In the genomic region with DNA sequence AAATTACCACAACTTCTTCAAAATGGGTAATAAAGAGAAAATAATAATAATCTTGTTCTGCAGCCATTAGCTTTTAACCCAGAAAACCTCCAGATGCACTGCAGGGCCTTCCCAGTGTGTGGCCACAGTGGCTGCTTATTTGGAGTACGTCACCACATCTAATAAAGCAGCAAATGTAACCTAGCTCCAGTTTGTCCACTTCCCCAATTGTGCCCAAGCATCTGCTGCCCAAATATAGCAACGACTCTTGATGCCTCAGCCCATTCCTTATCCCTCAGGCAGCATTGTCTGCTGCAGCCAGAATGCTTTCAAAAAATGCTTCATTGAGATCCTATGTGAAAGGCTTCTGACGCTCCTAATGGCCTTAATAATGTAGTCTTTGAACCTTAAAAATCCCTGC, we compare ENCODE assay signal across 17 mouse cellular contexts. TPM values are rescaled to one million over a fixed set of nuclear protein-coding genes. Genes with fewer than 3 reads are reported as not detected.
DNase-seq lines count a peak whose midpoint lies in the region; ATAC-seq and TF ChIP-seq lines count a peak whose summit lies in the region.
"Had no signal": no experiment of that assay in that cellular context is flagged by ENCODE, and none has a peak within 500 bp of the region (broad histone marks: within the 10 kb centered on the region; RNA-seq: fewer than 3 reads in every experiment).

No protein-coding gene starts in this region.

- peaks cover 42% of the 10 kb centered on the region for H3K36me3 ChIP-seq in heart, embryonic 16.5 days (ENCODE audit: control insufficient read depth, insufficient read depth)
- peaks cover 39% of the 10 kb centered on the region for H3K36me3 ChIP-seq in lung, embryonic 14.5 days (ENCODE audit: insufficient read depth)
- no peaks in the 10 kb centered on the region for H3K36me3 ChIP-seq in myocyte (ENCODE audit: control insufficient read depth, insufficient read depth)

- no peaks in the 10 kb centered on the region for H3K27me3 ChIP-seq in heart, embryonic 16.5 days (ENCODE audit: control insufficient read depth, insufficient read depth, low read length)
- no peaks in the 10 kb centered on the region for H3K27me3 ChIP-seq in lung, embryonic 14.5 days (ENCODE audit: insufficient read depth, low read length)
- H3K27me3 ChIP-seq in myocyte (ENCODE audit: control insufficient read depth, insufficient read depth, insufficient read length): no peaks in the 10 kb centered on the region
- H3K27me3 ChIP-seq: limb, embryonic 12.5 days; midbrain, embryonic 13.5 days had no signal

- peak; percentile 62; the same call in 1 of the 2 replicates for ATAC-seq in heart, embryonic 16.5 days (replicated peaks; ENCODE audit: extremely low read depth, insufficient read depth, low FRiP score)
- ATAC-seq in lung, embryonic 14.5 days (ENCODE audit: insufficient read depth): no peak
- ATAC-seq in common myeloid progenitor, adult 5-6 weeks (replicated peaks; ENCODE audit: low read depth, poor library complexity, severe bottlenecking): peak; percentile 79
- ATAC-seq: activated CD4-positive, CD25-positive, alpha-beta regulatory T cell, adult 4 months; CD4-positive, CD25-positive, alpha-beta regulatory T cell, adult 4 months; hindbrain, embryonic 16.5 days; liver, postnatal 0 days; midbrain, embryonic 13.5 days had no signal

- H3K4me2 ChIP-seq in heart, embryonic 16.5 days (ENCODE audit: low read depth, low read length): no peak overlapping the region
- no peak overlapping the region for H3K4me2 ChIP-seq in lung, embryonic 14.5 days
- no peak overlapping the region for H3K4me2 ChIP-seq in myocyte (ENCODE audit: low read depth)
- H3K4me2 ChIP-seq: limb, embryonic 12.5 days; midbrain, embryonic 13.5 days had no signal

- H3K4me3 ChIP-seq in heart, embryonic 16.5 days (ENCODE audit: low read length): no peak overlapping the region
- no peak overlapping the region for H3K4me3 ChIP-seq in lung, embryonic 14.5 days (ENCODE audit: low read depth, low read length)
- H3K4me3 ChIP-seq in myocyte: no peak overlapping the region
- H3K4me3 ChIP-seq: limb, embryonic 12.5 days; midbrain, embryonic 13.5 days had no signal

- WGBS in heart, embryonic 16.5 days: 37% methylated on average over 3 of the region's 3 CpGs
- 64% methylated on average over 3 of the region's 3 CpGs for WGBS in lung, embryonic 14.5 days

- no peak for DNase-seq in heart, adult 9 months (ENCODE audit: low spot score in 2 of 2)
- DNase-seq in lung, embryonic 14.5 days: no peak
- no peak for DNase-seq in lung, postnatal 14 days
- no peak for DNase-seq in cerebellum, adult 11-12 months
- DNase-seq: cerebellum, adult 18-20 months; embryo, embryonic 11 days; kidney, postnatal 14 days; liver, postnatal 0 days; thymus, postnatal 36 days had no signal

- H3K27ac ChIP-seq in heart, embryonic 16.5 days (ENCODE audit: low read length): peak overlapping the region; percentile 74
- H3K27ac ChIP-seq in lung, embryonic 14.5 days (ENCODE audit: low read depth): peak overlapping the region; percentile 56; the same call in 1 of the 2 replicates
- H3K27ac ChIP-seq: limb, embryonic 12.5 days; midbrain, embryonic 13.5 days had no signal

- TF ChIP-seq CTCF in lung, embryonic 14.5 days (IDR thresholded peaks at IDR 0.05; ENCODE audit: low read depth): no peak

- TF ChIP-seq POLR2A in myocyte (IDR thresholded peaks at IDR 0.05; ENCODE audit: insufficient read length, low read depth): no peak

- no peak overlapping the region for H3ac ChIP-seq in myocyte (ENCODE audit: control insufficient read depth, insufficient read length)

- peak overlapping the region; percentile 34; the same call in 1 of the 2 replicates for H3K9ac ChIP-seq in heart, embryonic 16.5 days (ENCODE audit: low read length)
- no peak overlapping the region for H3K9ac ChIP-seq in lung, embryonic 14.5 days
- H3K9ac ChIP-seq: limb, embryonic 12.5 days; liver, postnatal 0 days; midbrain, embryonic 13.5 days had no signal

- peaks cover 9% of the 10 kb centered on the region for H3K9me3 ChIP-seq in heart, embryonic 16.5 days (replicated peaks; ENCODE audit: control insufficient read depth, low read length)
- peaks cover 6% of the 10 kb centered on the region; the same call in 1 of the 2 replicates for H3K9me3 ChIP-seq in lung, embryonic 14.5 days (ENCODE audit: low read depth, low read length)

- peaks cover 10% of the 10 kb centered on the region for H3K4me1 ChIP-seq in heart, embryonic 16.5 days (ENCODE audit: control insufficient read depth, insufficient read depth, low read length)
- peaks cover 6% of the 10 kb centered on the region for H3K4me1 ChIP-seq in lung, embryonic 14.5 days (ENCODE audit: insufficient read depth)
- H3K4me1 ChIP-seq: limb, embryonic 12.5 days; midbrain, embryonic 13.5 days had no signal

- H3K79me2 ChIP-seq in myocyte (ENCODE audit: control insufficient read depth, insufficient read depth): no peaks in the 10 kb centered on the region

TF ChIP-seq in myocyte, 11 proteins besides CTCF, POLR2A, EP300 and RAD21:
- no peak for TF ChIP-seq E2F4 (IDR thresholded peaks at IDR 0.05; ENCODE audit: insufficient read depth)
- TF ChIP-seq POLR2AphosphoS2 (IDR thresholded peaks at IDR 0.05; ENCODE audit: insufficient read length, low read depth): no peak
- no peak for TF ChIP-seq MYOD1 (IDR thresholded peaks at IDR 0.05; ENCODE audit: control insufficient read depth in 1 of 3, insufficient read length in 2 of 3, low read depth in 2 of 3)
- peak; percentile 56 for TF ChIP-seq SRF (IDR thresholded peaks at IDR 0.05; ENCODE audit: control insufficient read depth, insufficient read length, low read depth)
- TF ChIP-seq USF1 (IDR thresholded peaks at IDR 0.05; ENCODE audit: low read depth): no peak
- TF ChIP-seq CEBPB (IDR thresholded peaks at IDR 0.05; ENCODE audit: insufficient read depth, poor library complexity, severe bottlenecking): no peak
- TF ChIP-seq MYOG (IDR thresholded peaks at IDR 0.05; ENCODE audit: control insufficient read depth in 1 of 3, insufficient read depth in 1 of 3, insufficient read length in 2 of 3, low read depth in 2 of 3): peak in 1 of 3 experiments; percentile 25
- TF ChIP-seq TCF12 (IDR thresholded peaks at IDR 0.05; ENCODE audit: insufficient read depth, poor library complexity, severe bottlenecking): no peak
- TF ChIP-seq MAX (IDR thresholded peaks at IDR 0.05; ENCODE audit: low read depth): no peak
TF ChIP-seq in myocyte: peak in this region for 2.

RNA-seq across cellular contexts. Expression of gene St3gal6, which starts 49.2 kb away (rescaled TPM):
- 18.0 and 19.6 TPM in 2 replicates for polyA plus RNA-seq in heart, embryonic 16.5 days (2015; fragmentation: Nextera tagmentation; extraction: Ambion mirVana)
- 26.6 and 30.2 TPM in 2 replicates for polyA plus RNA-seq in lung, embryonic 14.5 days (2014; fragmentation: Nextera tagmentation; extraction: Ambion mirVana)
- 18.1 and 38.7 TPM in 2 replicates for total RNA-seq in common myeloid progenitor, adult 5-6 weeks (2017)
- 0.18 TPM for polyA plus RNA-seq in myocyte (2012; fragmentation: generic; extraction: Trizol)

Comparison
In these comparisons a context has a peak if more than half of its experiments do, and no peak if none do; other contexts are left out.
1. RNA of gene St3gal6, which starts 49.2 kb away (polyA plus RNA-seq): 26.6 to 30.2 TPM in lung, embryonic 14.5 days and 18.0 to 19.6 TPM in heart, embryonic 16.5 days; 0.18 TPM in myocyte (single experiment); every median in the first group is over 10 times any median in the second.